Comparison of ENCODE assay signal across 23 mouse cellular contexts in the genomic region with DNA sequence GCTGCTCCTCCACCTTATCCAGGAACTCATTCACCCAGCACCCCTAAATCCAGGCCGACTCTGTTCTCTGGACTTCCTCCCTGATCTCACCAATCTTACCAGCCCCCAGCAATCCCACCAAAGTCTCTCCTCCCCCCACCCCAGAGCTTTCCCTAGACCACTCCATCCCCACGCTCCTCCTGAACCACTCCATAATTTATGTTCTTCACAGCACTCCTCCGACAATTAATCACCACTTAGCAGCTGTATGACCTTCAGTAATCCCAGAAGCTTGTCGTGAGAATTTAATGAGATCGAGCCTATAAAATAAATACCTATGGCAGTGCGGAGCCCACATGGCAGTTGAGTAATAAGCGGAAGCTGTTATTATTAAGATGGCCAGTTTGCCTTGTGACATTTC. TPM values are rescaled to one million over a fixed set of nuclear protein-coding genes. Genes with fewer than 3 reads are reported as not detected.
A peak's percentile ranks its signal among the peaks of the same experiment; 100 is the strongest.
DNase-seq lines count a peak whose midpoint lies in the region; ATAC-seq and TF ChIP-seq lines count a peak whose summit lies in the region.
"Had no signal": no experiment of that assay in that cellular context is flagged by ENCODE, and none has a peak within 500 bp of the region (broad histone marks: within the 10 kb centered on the region; RNA-seq: fewer than 3 reads in every experiment).

No protein-coding gene starts in this region.

- H3K27ac ChIP-seq in hindbrain, embryonic 13.5 days = peak overlapping the region; percentile 44
- H3K27ac ChIP-seq in hindbrain, embryonic 12.5 days = no peak overlapping the region
- H3K27ac ChIP-seq in midbrain, embryonic 14.5 days (replicated peaks; ENCODE audit: low read depth, low read length) = no peak overlapping the region
- no peak overlapping the region for H3K27ac ChIP-seq in midbrain, embryonic 13.5 days
- peak overlapping the region; percentile 30; the same call in 1 of the 2 replicates for H3K27ac ChIP-seq in neural tube, embryonic 15.5 days (replicated peaks)
- H3K27ac ChIP-seq in liver, embryonic 12.5 days = no peak overlapping the region
- H3K27ac ChIP-seq: embryonic facial prominence, embryonic 12.5 days; embryonic facial prominence, embryonic 15.5 days; heart, adult 2 months; heart, embryonic 10.5 days; heart, embryonic 13.5 days had no signal

- WGBS in hindbrain, embryonic 13.5 days = 53% methylated on average over 7 of the region's 7 CpGs
- 55% methylated on average over 7 of the region's 7 CpGs for WGBS in hindbrain, embryonic 12.5 days
- 54% methylated on average over 7 of the region's 7 CpGs for WGBS in midbrain, embryonic 14.5 days
- 63% methylated on average over 7 of the region's 7 CpGs for WGBS in midbrain, embryonic 13.5 days
- WGBS in neural tube, embryonic 15.5 days = 37% methylated on average over 7 of the region's 7 CpGs
- WGBS in liver, embryonic 12.5 days (ENCODE audit: insufficient replicate concordance) = 73% methylated on average over 7 of the region's 7 CpGs

- no peak for TF ChIP-seq POLR2A in brain, embryonic 14.5 days (IDR thresholded peaks at IDR 0.05; ENCODE audit: borderline replicate concordance, extremely low read depth, insufficient read depth, insufficient read length, poor library complexity, severe bottlenecking)

- no peak overlapping the region for H3K9ac ChIP-seq in hindbrain, embryonic 13.5 days
- H3K9ac ChIP-seq in hindbrain, embryonic 12.5 days = no peak overlapping the region
- no peak overlapping the region for H3K9ac ChIP-seq in midbrain, embryonic 14.5 days (replicated peaks; ENCODE audit: low read length)
- H3K9ac ChIP-seq in midbrain, embryonic 13.5 days (replicated peaks) = no peak overlapping the region
- H3K9ac ChIP-seq in neural tube, embryonic 15.5 days (replicated peaks) = no peak overlapping the region
- no peak overlapping the region for H3K9ac ChIP-seq in liver, embryonic 12.5 days
- H3K9ac ChIP-seq: embryonic facial prominence, embryonic 12.5 days; embryonic facial prominence, embryonic 15.5 days; forebrain, postnatal 0 days; heart, embryonic 13.5 days had no signal

- H3K9me3 ChIP-seq in hindbrain, embryonic 13.5 days = no peaks in the 10 kb centered on the region
- H3K9me3 ChIP-seq in hindbrain, embryonic 12.5 days (replicated peaks) = no peaks in the 10 kb centered on the region
- no peaks in the 10 kb centered on the region for H3K9me3 ChIP-seq in midbrain, embryonic 14.5 days (ENCODE audit: control insufficient read depth, low read length)
- no peaks in the 10 kb centered on the region for H3K9me3 ChIP-seq in midbrain, embryonic 13.5 days
- H3K9me3 ChIP-seq in neural tube, embryonic 15.5 days (replicated peaks) = no peaks in the 10 kb centered on the region
- H3K9me3 ChIP-seq in liver, embryonic 12.5 days (replicated peaks) = no peaks in the 10 kb centered on the region
- H3K9me3 ChIP-seq: embryonic facial prominence, embryonic 12.5 days; embryonic facial prominence, embryonic 15.5 days; heart, embryonic 10.5 days; heart, embryonic 13.5 days had no signal

- TF ChIP-seq CTCF in brain, embryonic 14.5 days (IDR thresholded peaks at IDR 0.05; ENCODE audit: borderline replicate concordance, extremely low read depth, insufficient read depth, insufficient read length) = no peak

- peaks cover 46% of the 10 kb centered on the region for H3K4me1 ChIP-seq in hindbrain, embryonic 13.5 days (replicated peaks)
- H3K4me1 ChIP-seq in hindbrain, embryonic 12.5 days = peaks cover 27% of the 10 kb centered on the region
- H3K4me1 ChIP-seq in midbrain, embryonic 14.5 days (ENCODE audit: control insufficient read depth, insufficient read depth, low read length) = 0 out of 2 replicates have a peak, but pooled peaks cover 10% of the 10 kb centered on the region
- H3K4me1 ChIP-seq in midbrain, embryonic 13.5 days (replicated peaks) = peaks cover 19% of the 10 kb centered on the region
- peaks cover 52% of the 10 kb centered on the region for H3K4me1 ChIP-seq in neural tube, embryonic 15.5 days
- H3K4me1 ChIP-seq in liver, embryonic 12.5 days = no peaks in the 10 kb centered on the region
- H3K4me1 ChIP-seq: heart, embryonic 13.5 days had no signal

- no peaks in the 10 kb centered on the region for H3K27me3 ChIP-seq in hindbrain, embryonic 13.5 days
- H3K27me3 ChIP-seq in hindbrain, embryonic 12.5 days = no peaks in the 10 kb centered on the region
- H3K27me3 ChIP-seq in midbrain, embryonic 14.5 days (ENCODE audit: control insufficient read depth, insufficient read depth, low read length) = no peaks in the 10 kb centered on the region
- H3K27me3 ChIP-seq in midbrain, embryonic 13.5 days = no peaks in the 10 kb centered on the region
- H3K27me3 ChIP-seq in neural tube, embryonic 15.5 days (replicated peaks) = no peaks in the 10 kb centered on the region
- H3K27me3 ChIP-seq in liver, embryonic 12.5 days (replicated peaks) = peaks cover 5% of the 10 kb centered on the region
- H3K27me3 ChIP-seq: embryonic facial prominence, embryonic 12.5 days; embryonic facial prominence, embryonic 15.5 days; heart, embryonic 13.5 days had no signal

- peak; percentile 34 for DNase-seq in midbrain, embryonic 14.5 days
- DNase-seq in brain, embryonic 14.5 days (ENCODE audit: low read depth) = peak; percentile 46
- DNase-seq: adrenal gland, adult 8-10 months; adrenal gland, postnatal 25 days; cerebellum, adult 2 months; cerebellum, adult 9-11 months; cerebellum, postnatal 25 days; forebrain, postnatal 0 days; gastrocnemius, postnatal 10 days; heart, adult 2 months; heart, postnatal 14 days; heart, postnatal 4 days had no signal

- H3K36me3 ChIP-seq in hindbrain, embryonic 13.5 days = no peaks in the 10 kb centered on the region
- H3K36me3 ChIP-seq in hindbrain, embryonic 12.5 days = no peaks in the 10 kb centered on the region
- H3K36me3 ChIP-seq in midbrain, embryonic 14.5 days (ENCODE audit: control insufficient read depth, insufficient read depth, low read length) = no peaks in the 10 kb centered on the region
- no peaks in the 10 kb centered on the region for H3K36me3 ChIP-seq in midbrain, embryonic 13.5 days
- no peaks in the 10 kb centered on the region for H3K36me3 ChIP-seq in neural tube, embryonic 15.5 days
- H3K36me3 ChIP-seq in liver, embryonic 12.5 days = no peaks in the 10 kb centered on the region
- H3K36me3 ChIP-seq: embryonic facial prominence, embryonic 12.5 days; embryonic facial prominence, embryonic 15.5 days; heart, embryonic 10.5 days; heart, embryonic 13.5 days had no signal

- ATAC-seq in hindbrain, embryonic 13.5 days (ENCODE audit: low FRiP score) = no peak
- no peak for ATAC-seq in hindbrain, embryonic 12.5 days (ENCODE audit: low FRiP score)
- no peak for ATAC-seq in midbrain, embryonic 14.5 days (ENCODE audit: low FRiP score, low TSS enrichment)
- ATAC-seq in midbrain, embryonic 13.5 days = no peak
- ATAC-seq in neural tube, embryonic 15.5 days (ENCODE audit: low FRiP score) = no peak
- no peak for ATAC-seq in liver, embryonic 12.5 days
- ATAC-seq: activated CD4-positive, CD25-positive, alpha-beta regulatory T cell, adult 4 months; forebrain, embryonic 14.5 days; forebrain, postnatal 0 days had no signal

- no peak overlapping the region for H3K4me3 ChIP-seq in hindbrain, embryonic 13.5 days
- no peak overlapping the region for H3K4me3 ChIP-seq in hindbrain, embryonic 12.5 days
- H3K4me3 ChIP-seq in midbrain, embryonic 14.5 days (replicated peaks; ENCODE audit: low read depth, low read length) = no peak overlapping the region
- no peak overlapping the region for H3K4me3 ChIP-seq in midbrain, embryonic 13.5 days (replicated peaks)
- H3K4me3 ChIP-seq in neural tube, embryonic 15.5 days (replicated peaks) = no peak overlapping the region
- no peak overlapping the region for H3K4me3 ChIP-seq in liver, embryonic 12.5 days
- H3K4me3 ChIP-seq: embryonic facial prominence, embryonic 12.5 days; embryonic facial prominence, embryonic 15.5 days; heart, adult 2 months; heart, embryonic 10.5 days; heart, embryonic 13.5 days had no signal

- no peak overlapping the region for H3K4me2 ChIP-seq in hindbrain, embryonic 13.5 days
- H3K4me2 ChIP-seq in hindbrain, embryonic 12.5 days (replicated peaks) = no peak overlapping the region
- H3K4me2 ChIP-seq in midbrain, embryonic 14.5 days (ENCODE audit: low read length) = no peak overlapping the region
- H3K4me2 ChIP-seq in midbrain, embryonic 13.5 days (replicated peaks) = no peak overlapping the region
- H3K4me2 ChIP-seq in neural tube, embryonic 15.5 days = no peak overlapping the region
- H3K4me2 ChIP-seq in liver, embryonic 12.5 days = no peak overlapping the region
- H3K4me2 ChIP-seq: embryonic facial prominence, embryonic 12.5 days; embryonic facial prominence, embryonic 15.5 days; heart, embryonic 13.5 days had no signal

RNA-seq across cellular contexts. Expression of a gene that starts 16.6 kb away (rescaled TPM):
- polyA plus RNA-seq in hindbrain, embryonic 13.5 days (2015; fragmentation: Nextera tagmentation; extraction: Ambion mirVana) = 17.7 and 18.1 TPM in 2 replicates
- 26.9 and 27.2 TPM in 2 replicates for polyA plus RNA-seq in hindbrain, embryonic 12.5 days (2016; fragmentation: Nextera tagmentation; extraction: Ambion mirVana)
- polyA plus RNA-seq in midbrain, embryonic 14.5 days (2014; fragmentation: Nextera tagmentation; extraction: Ambion mirVana) = 14.7 and 20.2 TPM in 2 replicates
- polyA plus RNA-seq in midbrain, embryonic 13.5 days (2015; fragmentation: Nextera tagmentation; extraction: Ambion mirVana) = 16.7 and 17.5 TPM in 2 replicates
- 10.1 and 13.2 TPM in 2 replicates for polyA plus RNA-seq in brain, embryonic 14.5 days (2012; rRNA removed)
- polyA plus RNA-seq in neural tube, embryonic 15.5 days (2015; fragmentation: Nextera tagmentation; extraction: Ambion mirVana) = 20.0 and 22.1 TPM in 2 replicates
- polyA plus RNA-seq in liver, embryonic 12.5 days (2016; fragmentation: Nextera tagmentation; extraction: Ambion mirVana) = 7.8 TPM in 2 replicates

Comparison
In these comparisons a context has a peak if more than half of its experiments do, and no peak if none do; other contexts are left out.
1. H3K27ac ChIP-seq: peak in hindbrain, embryonic 13.5 days (single experiment) and neural tube, embryonic 15.5 days (single experiment); none in hindbrain, embryonic 12.5 days (single experiment), midbrain, embryonic 14.5 days (single experiment), midbrain, embryonic 13.5 days (single experiment) and liver, embryonic 12.5 days (single experiment).